Mouse (Mus musculus) CH12.LX (cell line): ENCODE results near the gene Dnah7c. TPM values are rescaled to one million over a fixed set of nuclear protein-coding genes. Genes with fewer than 3 reads are reported as not detected.

Source experiments
- DNase-seq: peaks from one replicate; pipeline ENCODE4 v3.0.0-alpha.2; 2013; ENCODE audit errors: extremely low read depth
- H3K27ac ChIP-seq: 2 replicates; pipeline ENCODE4 v1.5.1; 2012; ENCODE audit warnings: low read depth, mild to moderate bottlenecking, control low read depth, moderate library complexity; ENCODE audit not compliant: insufficient read depth
- H3K27me3 ChIP-seq: replicated peaks from 2 replicates; pipeline ENCODE3; 2012; ENCODE audit warnings: inconsistent platforms
- H3K36me3 ChIP-seq, 2 experiments: replicated peaks in 1 of 2; 2 replicates each; pipeline versions ENCODE3 to v1.6.1; 2012; ENCODE audit warnings: inconsistent platforms in 1 of 2, low read length in 1 of 2, mild to moderate bottlenecking in 1 of 2, mixed read lengths in 1 of 2, moderate library complexity in 1 of 2; ENCODE audit not compliant: control insufficient read depth in 1 of 2, insufficient read depth in 1 of 2
- H3K4me1 ChIP-seq, 2 experiments: 2 replicates each; pipeline ENCODE4 v1.6.1; 2012; ENCODE audit warnings: inconsistent platforms in 1 of 2, moderate library complexity in 1 of 2; ENCODE audit not compliant: insufficient read depth in 2 of 2, control insufficient read depth in 1 of 2
- H3K4me2 ChIP-seq: 2 replicates; pipeline ENCODE4 v1.6.1; 2012; ENCODE audit warnings: low read depth, mild to moderate bottlenecking, control low read depth; ENCODE audit not compliant: poor library complexity, insufficient read depth, severe bottlenecking
- H3K4me3 ChIP-seq, 3 experiments: fragments of 150-350 bp in 1 of 3; sonication (generic) in 1 of 3; replicated peaks in 1 of 3; 2 replicates each; pipeline versions ENCODE3 to v1.5.1; 2011 to 2012; ENCODE audit warnings: low read depth in 2 of 3, low read length in 2 of 3, mild to moderate bottlenecking in 2 of 3, moderate library complexity in 2 of 3, control low read depth in 1 of 3, improper control_type of control experiment in 1 of 3, inconsistent platforms in 1 of 3, mixed read lengths in 1 of 3; ENCODE audit not compliant: poor library complexity in 1 of 3
- H3K79me2 ChIP-seq: replicated peaks from 2 replicates; pipeline ENCODE4 v1.6.1; 2012; ENCODE audit warnings: mild to moderate bottlenecking, moderate library complexity; ENCODE audit not compliant: control insufficient read depth, poor library complexity, insufficient read depth, severe bottlenecking; ENCODE audit errors: extremely low read depth
- H3K9ac ChIP-seq: 2 replicates; pipeline ENCODE4 v1.6.1; 2012; ENCODE audit warnings: low read depth, mild to moderate bottlenecking, control low read depth, moderate library complexity; ENCODE audit not compliant: insufficient read depth
- H3K9me3 ChIP-seq: replicated peaks from 2 replicates; pipeline ENCODE3; 2012; ENCODE audit warnings: low read length, inconsistent platforms, mixed read lengths
- CHD1 ChIP-seq: IDR thresholded peaks from 2 replicates; pipeline ENCODE4 v1.6.1; 2012; ENCODE audit warnings: low read depth, low read length, improper control_type of control experiment, inconsistent platforms
- CTCF ChIP-seq, 2 experiments: IDR thresholded peaks in 1 of 2; conservative IDR thresholded peaks in 1 of 2; 2 replicates each; pipeline ENCODE4 v1.5.1; 2011 to 2012; ENCODE audit warnings: low read depth in 2 of 2, low read length in 2 of 2, improper control_type of control experiment in 1 of 2, inconsistent platforms in 1 of 2, mild to moderate bottlenecking in 1 of 2, moderate library complexity in 1 of 2
- E2F4 ChIP-seq: IDR thresholded peaks from 2 replicates; pipeline ENCODE4 v1.6.1; 2011; ENCODE audit warnings: low read depth, low read length, improper control_type of control experiment; ENCODE audit not compliant: insufficient replicate concordance
- ELF1 ChIP-seq: IDR thresholded peaks from 2 replicates; pipeline ENCODE4 v1.6.1; 2014; ENCODE audit warnings: low read depth, mild to moderate bottlenecking, inconsistent platforms, low read length, improper control_type of control experiment
- JUND ChIP-seq: conservative IDR thresholded peaks from 2 replicates; pipeline ENCODE4 v1.6.1; 2011; ENCODE audit warnings: low read depth, low read length, improper control_type of control experiment
- KAT2A ChIP-seq: IDR thresholded peaks from 2 replicates; pipeline ENCODE4 v1.6.1; 2012; ENCODE audit warnings: low read length, improper control_type of control experiment, inconsistent platforms; ENCODE audit not compliant: insufficient replicate concordance
- MAFK ChIP-seq: IDR thresholded peaks from 2 replicates; pipeline ENCODE4 v1.6.1; 2011; ENCODE audit warnings: low read length, improper control_type of control experiment; ENCODE audit not compliant: insufficient replicate concordance
- MAZ ChIP-seq: IDR thresholded peaks from 2 replicates; pipeline ENCODE4 v1.6.1; 2012; ENCODE audit warnings: low read depth, mild to moderate bottlenecking, inconsistent platforms, low read length, improper control_type of control experiment, moderate library complexity
- MXI1 ChIP-seq: IDR thresholded peaks from 2 replicates; pipeline ENCODE4 v1.6.1; 2011; ENCODE audit warnings: mild to moderate bottlenecking, low read depth, low read length, improper control_type of control experiment
- MYC ChIP-seq: IDR thresholded peaks from 2 replicates; pipeline ENCODE4 v1.6.1; 2011; ENCODE audit warnings: low read depth, mild to moderate bottlenecking, improper control_type of control experiment, low read length
- NELFE ChIP-seq: IDR thresholded peaks from 2 replicates; pipeline ENCODE4 v1.6.1; 2011; ENCODE audit warnings: low read depth, low read length, improper control_type of control experiment
- POLR2A ChIP-seq: IDR thresholded peaks from 2 replicates; pipeline ENCODE4 v1.6.1; 2011; ENCODE audit warnings: low read depth, mild to moderate bottlenecking, improper control_type of control experiment, low read length
- RAD21 ChIP-seq: IDR thresholded peaks from 2 replicates; pipeline ENCODE4 v1.6.1; 2011; ENCODE audit warnings: low read depth, mild to moderate bottlenecking, low read length, improper control_type of control experiment, moderate library complexity
- RCOR1 ChIP-seq: conservative IDR thresholded peaks from 2 replicates; pipeline ENCODE4 v1.6.1; 2012; ENCODE audit warnings: low read depth, mild to moderate bottlenecking, inconsistent platforms, low read length, improper control_type of control experiment
- SMC3 ChIP-seq: IDR thresholded peaks from 2 replicates; pipeline ENCODE4 v1.6.1; 2011; ENCODE audit warnings: low read depth, low read length, improper control_type of control experiment
- TBP ChIP-seq: conservative IDR thresholded peaks from 2 replicates; pipeline ENCODE4 v1.6.1; 2011; ENCODE audit warnings: low read depth, low read length, improper control_type of control experiment
- UBTF ChIP-seq: IDR thresholded peaks from 2 replicates; pipeline ENCODE4 v1.6.1; 2012; ENCODE audit warnings: low read depth, mild to moderate bottlenecking, inconsistent platforms, low read length, improper control_type of control experiment, moderate library complexity
- dilution Hi-C: fragments of 300-500 bp; cut with MboI; formaldehyde crosslinking; loops from 2 replicates; pipeline ENCODE4 v1.14.3; 2020; ENCODE audit warnings: low sequenced_read_pairs; ENCODE audit not compliant: extremely low pct_unique_long_range_greater_than_20kb, extremely low pct_ligation_motif_present
- in situ Hi-C: fragments of 300-500 bp; cut with MboI; formaldehyde crosslinking; loops from 3 replicates; pipeline ENCODE4 v1.14.3; 2019; ENCODE audit warnings: low sequenced_read_pairs, low pct_ligation_motif_present, low pct_unique_long_range_greater_than_20kb, mixed read lengths
- polyA plus RNA-seq: library from polyadenylated mRNA; unstranded; fragments of >175 nt; gene quantifications from 2 replicates; pipeline ENCODE4 v1.2.1, GENCODE M21; 2012; ENCODE audit warnings: low read depth; ENCODE audit not compliant: insufficient read length
- total RNA-seq, 2 experiments: library from RNA; depleted of rRNA; stranded (reverse); fragments of 300-350 nt in 1 of 2; fragments of >200 nt in 1 of 2; gene quantifications; 2 replicates each; pipeline ENCODE4 v1.2.3; 2012 to 2014

Gene Dnah7c
- total and polyA plus RNA-seq, 3 experiments, result not detected

- dilution Hi-C loops, result no loop called here
Measured at GRCm38 (mm10) chr1:46849758-46850157, 424.4 kb downstream of the Dnah7c start.

GRCm38 (mm10) chr1:46851586-46851985, 426.2 kb downstream of the Dnah7c start:
- H3K27me3 ChIP-seq, result no peaks in the 10 kb centered on the region
- H3K4me3 ChIP-seq, result peak overlapping the region; percentile 8 to 87 (median 79)
- H3K4me2 ChIP-seq, result peak overlapping the region; percentile 62
- H3K4me1 ChIP-seq, result peaks cover 3 to 25% of the 10 kb centered on the region in 2 experiments; a peak in 3 of 4 replicates
- in situ Hi-C loops, result loop anchor here (10.0 kb wide), 1 partner anchor 73 kb away; no protein-coding TSS in a partner anchor
- no peak for DNase-seq
- H3K36me3 ChIP-seq, result no peaks in the 10 kb centered on the region
- H3K79me2 ChIP-seq, result peaks cover 5% of the 10 kb centered on the region; the same call in 1 of the 2 replicates
- no peak overlapping the region for H3K27ac ChIP-seq
- TF ChIP-seq CHD1, result no peak
- no peak for TF ChIP-seq MYC
- peak overlapping the region; percentile 93; the same call in 1 of the 2 replicates for H3K9ac ChIP-seq
- dilution Hi-C loops, result no loop called here
- H3K9me3 ChIP-seq, result no peaks in the 10 kb centered on the region

More at GRCm38 (mm10) chr1:46849758-46850157, 424.4 kb downstream of the Dnah7c start:
- Histone ChIP-seq H3K9ac (peak overlapping the region; percentile 19; the same call in 1 of the 2 replicates), H3K4me1 (peaks cover 0 to 11% of the 10 kb centered on the region in 2 experiments; a peak in 1 of 4 replicates), H3K4me2 (no peak overlapping the region; the same call in 1 of the 2 replicates), H3K79me2 (peaks cover 5% of the 10 kb centered on the region; the same call in 1 of the 2 replicates), H3K27ac (no peak overlapping the region), H3K36me3 (no peaks in the 10 kb centered on the region), H3K27me3 (no peaks in the 10 kb centered on the region), H3K4me3 (no peak overlapping the region), H3K9me3 (no peaks in the 10 kb centered on the region)
- TF ChIP-seq SMC3 (peak; percentile 79), E2F4 (no peak), MAZ (no peak), MXI1 (no peak), POLR2A (no peak), TBP (no peak), ELF1 (peak; percentile 34; the same call in 1 of the 2 replicates), NELFE (no peak), KAT2A (no peak), MAFK (no peak), RAD21 (peak; percentile 88), UBTF (no peak), RCOR1 (no peak), CTCF (conservative IDR thresholded peaks at IDR 0.05 in 1 of 2, IDR thresholded peaks at IDR 0.05 in 1 of 2; ENCODE audit: low read depth in 2 of 2, low read length in 2 of 2) (peak; percentile 46 to 91), JUND (no peak)
- in situ Hi-C loops, result loop anchor here (10.0 kb wide), 1 partner anchor 75 kb away; no protein-coding TSS in a partner anchor
- peak; percentile 84 for DNase-seq
